Mouse (Mus musculus): ENCODE measurements around the gene Mars. TPM values are rescaled to one million over a fixed set of nuclear protein-coding genes. Genes with fewer than 3 reads are reported as not detected.

Mars gene
- polyA plus RNA-seq (2017; shearing (Covaris generic)): 71.0 TPM

GRCm38 (mm10) chr10:127311476-127312355 lies at the start of gene Mars:
Gene Mars, minus strand, starts transcription at chr10:127311786.

GRCm38 (mm10) chr10:127353909-127354895 lies 42.6 kb upstream of the Mars start, which contains the start of gene Inhbe:
Gene Inhbe, minus strand, starts transcription at chr10:127354411.

GRCm38 (mm10) chr10:127341891-127342639 lies 30.5 kb upstream of the Mars start, which contains the start of gene Gli1:
Gene Gli1, minus strand, starts transcription at chr10:127341974.

GRCm38 (mm10) chr10:127321621-127322020 lies 10.0 kb upstream of the Mars start, which contains the start of gene Arhgap9:
Gene Arhgap9, plus strand, starts transcription at chr10:127321964.

GRCm38 (mm10) chr10:127288800-127289572 lies 22.6 kb downstream of the Mars start, which contains the start of gene Mbd6:
Gene Mbd6, minus strand, starts transcription at chr10:127289018.

GRCm38 (mm10) chr10:127266112-127267091 lies 45.2 kb downstream of the Mars start, which contains the start of gene Dctn2:
Gene Dctn2, plus strand, starts transcription at chr10:127266368.

GRCm38 (mm10) chr10:127262548-127263398 lies 48.8 kb downstream of the Mars start, which contains the start of gene Kif5a:
Gene Kif5a, minus strand, starts transcription at chr10:127263348.

Other genes starting within 250 kb of the Mars start
- 367 TPM for gene Cdk4, start 248.3 kb downstream of the Mars start, polyA plus RNA-seq (2017; shearing (Covaris generic))
- 116 TPM for gene Tspan31, start 241.5 kb downstream of the Mars start, polyA plus RNA-seq (2017; shearing (Covaris generic))
- gene Agap2, start 236.5 kb downstream of the Mars start, polyA plus RNA-seq (2017; shearing (Covaris generic)): 30.6 TPM
- 200 TPM for gene Os9, start 190.7 kb downstream of the Mars start, polyA plus RNA-seq (2017; shearing (Covaris generic))
- gene B4galnt1, start 146.6 kb downstream of the Mars start, polyA plus RNA-seq (2017; shearing (Covaris generic)): 589 TPM
- gene Slc26a10, start 131.1 kb downstream of the Mars start, polyA plus RNA-seq (2017; shearing (Covaris generic)): 6.3 TPM
- 0.40 TPM for gene Arhgef25, start 121.7 kb downstream of the Mars start, polyA plus RNA-seq (2017; shearing (Covaris generic))
- 130 TPM for gene Dtx3, start 116.1 kb downstream of the Mars start, polyA plus RNA-seq (2017; shearing (Covaris generic))
- gene Pip4k2c, start 100.2 kb downstream of the Mars start, polyA plus RNA-seq (2017; shearing (Covaris generic)): 44.1 TPM
- 0.33 TPM for gene Kif5a, start 48.4 kb downstream of the Mars start, polyA plus RNA-seq (2017; shearing (Covaris generic))
- gene Dctn2, start 45.4 kb downstream of the Mars start, polyA plus RNA-seq (2017; shearing (Covaris generic)): 118 TPM
- gene Mbd6, start 22.8 kb downstream of the Mars start, polyA plus RNA-seq (2017; shearing (Covaris generic)): 9.3 TPM
- gene Arhgap9, start 10.2 kb upstream of the Mars start, polyA plus RNA-seq (2017; shearing (Covaris generic)): 139 TPM
- 0.49 TPM for gene Gli1, start 30.2 kb upstream of the Mars start, polyA plus RNA-seq (2017; shearing (Covaris generic))
- not detected for gene Inhbe, start 42.6 kb upstream of the Mars start, polyA plus RNA-seq (2017; shearing (Covaris generic))
- not detected for gene Inhbc, start 58.6 kb upstream of the Mars start, polyA plus RNA-seq (2017; shearing (Covaris generic))
- 13.2 TPM for gene R3hdm2, start 68.5 kb upstream of the Mars start, polyA plus RNA-seq (2017; shearing (Covaris generic))
- 0.49 TPM for gene Stac3, start 189.9 kb upstream of the Mars start, polyA plus RNA-seq (2017; shearing (Covaris generic))
- not detected for gene Ndufa4l2, start 203.2 kb upstream of the Mars start, polyA plus RNA-seq (2017; shearing (Covaris generic))
- 95.5 TPM for gene Shmt2, start 210.7 kb upstream of the Mars start, polyA plus RNA-seq (2017; shearing (Covaris generic))
- gene Nxph4, start 222.8 kb upstream of the Mars start, polyA plus RNA-seq (2017; shearing (Covaris generic)): not detected

All from activated CD4-positive, CD25-positive, alpha-beta regulatory T cell, adult 9 weeks (primary cell).